Mouse (Mus musculus): ENCODE results near the gene Tmem229a. TPM values are rescaled to one million over a fixed set of nuclear protein-coding genes. Genes with fewer than 3 reads are reported as not detected.
A peak's percentile ranks its signal among the peaks of the same experiment; 100 is the strongest.

Gene Tmem229a
- polyA plus RNA-seq (2015; fragmentation: Nextera tagmentation; extraction: Ambion mirVana), result 3.2 and 3.8 TPM in 2 replicates

DNA sequence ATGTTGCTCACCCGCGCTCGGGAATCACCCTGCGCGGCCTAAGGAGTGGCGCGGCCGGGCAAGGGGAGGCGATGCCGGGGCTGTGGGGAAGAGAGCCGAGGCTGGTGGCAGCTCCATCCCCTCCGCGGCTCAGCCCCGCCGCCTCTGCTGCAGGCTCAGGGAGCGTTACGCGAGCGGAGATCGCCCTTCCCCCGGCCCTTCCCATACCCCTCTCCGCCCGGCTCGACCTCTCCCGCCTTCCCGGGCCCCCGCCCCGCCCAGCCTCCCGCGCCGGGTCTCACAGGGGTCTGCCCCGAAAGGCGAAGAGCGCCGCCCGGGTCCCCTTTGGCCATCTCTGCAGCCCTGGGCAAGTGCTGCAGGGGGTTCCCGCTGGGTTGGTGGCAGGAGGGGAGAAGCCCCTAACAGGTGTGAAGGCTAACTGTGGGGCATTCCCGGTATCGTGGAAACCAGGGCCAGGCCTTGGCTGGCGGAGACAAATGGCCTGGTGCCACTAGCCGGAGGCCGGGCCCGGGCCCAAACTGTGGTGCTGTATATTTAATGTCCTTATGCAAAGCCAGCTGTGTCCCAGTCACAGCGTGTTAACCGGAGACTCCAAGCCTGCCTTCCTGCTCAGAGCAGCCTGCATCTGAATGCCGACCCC, at the start of gene Tmem229a:
Gene Tmem229a (minus strand): TSS at position 352 of the 640 bp plus-strand sequence.
- peak within 1 kb of the TSS; percentile 94 for H3K27ac ChIP-seq
- peak within 1 kb of the TSS; percentile 74 for H3K9ac ChIP-seq
- H3K36me3 ChIP-seq (replicated peaks), result no peaks in the 10 kb centered on the region
- H3K4me2 ChIP-seq, result peak within 1 kb of the TSS; percentile 88
- H3K4me3 ChIP-seq, result peak within 1 kb of the TSS; percentile 88
- peaks cover 9% of the 10 kb centered on the region; the same call in 1 of the 2 replicates for H3K4me1 ChIP-seq
- H3K27me3 ChIP-seq (replicated peaks), result no peaks in the 10 kb centered on the region
- no peaks in the 10 kb centered on the region for H3K9me3 ChIP-seq
- WGBS, result under 1% methylated on average over 39 of the region's 46 CpGs
- ATAC-seq (replicated peaks), result peak; percentile 91

DNA sequence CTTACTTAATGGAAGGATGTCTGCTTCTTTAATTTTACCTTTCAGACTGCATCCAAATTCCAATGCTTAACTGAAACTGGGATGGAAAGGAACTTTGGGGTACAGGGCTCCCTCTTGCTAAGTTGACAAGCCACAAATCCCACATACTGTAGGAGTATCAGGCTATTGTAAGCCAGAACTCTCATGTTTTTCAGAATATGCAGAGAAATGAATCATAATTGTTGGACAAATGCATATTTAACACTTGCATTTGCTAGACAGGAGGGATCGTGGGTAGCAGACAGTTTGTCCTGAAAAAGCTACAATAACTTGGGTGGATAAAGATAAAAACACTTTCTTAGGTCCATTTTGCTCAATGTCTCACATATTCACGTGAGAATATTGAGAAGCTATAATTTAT, 37.7 kb upstream of the Tmem229a start:
- H3K4me3 ChIP-seq, result no peak overlapping the region
- H3K9me3 ChIP-seq, result no peaks in the 10 kb centered on the region
- no peak overlapping the region for H3K4me2 ChIP-seq
- H3K4me1 ChIP-seq, result no peaks in the 10 kb centered on the region
- no peaks in the 10 kb centered on the region for H3K27me3 ChIP-seq (replicated peaks)
- H3K36me3 ChIP-seq (replicated peaks), result no peaks in the 10 kb centered on the region
- no peak for ATAC-seq (replicated peaks)
- no peak overlapping the region for H3K27ac ChIP-seq
- 71% methylated on average over 2 of the region's 2 CpGs for WGBS
- H3K9ac ChIP-seq, result no peak overlapping the region

DNA sequence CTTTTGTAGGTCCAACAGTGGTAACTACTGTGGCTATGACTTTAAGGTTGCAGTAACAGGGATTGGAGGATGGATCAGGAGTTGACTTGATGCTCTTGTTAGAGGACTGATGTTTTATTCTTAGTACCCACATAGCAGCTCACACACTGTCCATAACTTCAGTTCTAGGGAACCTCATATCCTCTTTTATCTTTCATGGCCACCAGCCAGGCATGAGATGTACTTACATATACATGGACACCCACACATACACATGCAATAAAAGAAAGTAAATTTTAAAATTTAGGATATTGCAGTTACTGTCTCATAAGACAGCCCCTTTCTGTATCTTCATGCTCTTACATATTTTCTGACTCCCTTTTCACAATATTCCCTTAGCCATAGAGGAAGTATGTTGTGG, 33.7 kb upstream of the Tmem229a start:
- H3K27me3 ChIP-seq (replicated peaks), result no peaks in the 10 kb centered on the region
- no peak overlapping the region for H3K27ac ChIP-seq
- H3K4me1 ChIP-seq, result no peaks in the 10 kb centered on the region
- no peaks in the 10 kb centered on the region for H3K9me3 ChIP-seq
- no peak overlapping the region for H3K9ac ChIP-seq
- no peak for ATAC-seq (replicated peaks)
- H3K4me3 ChIP-seq, result no peak overlapping the region
- H3K36me3 ChIP-seq (replicated peaks), result no peaks in the 10 kb centered on the region
- H3K4me2 ChIP-seq, result no peak overlapping the region

DNA sequence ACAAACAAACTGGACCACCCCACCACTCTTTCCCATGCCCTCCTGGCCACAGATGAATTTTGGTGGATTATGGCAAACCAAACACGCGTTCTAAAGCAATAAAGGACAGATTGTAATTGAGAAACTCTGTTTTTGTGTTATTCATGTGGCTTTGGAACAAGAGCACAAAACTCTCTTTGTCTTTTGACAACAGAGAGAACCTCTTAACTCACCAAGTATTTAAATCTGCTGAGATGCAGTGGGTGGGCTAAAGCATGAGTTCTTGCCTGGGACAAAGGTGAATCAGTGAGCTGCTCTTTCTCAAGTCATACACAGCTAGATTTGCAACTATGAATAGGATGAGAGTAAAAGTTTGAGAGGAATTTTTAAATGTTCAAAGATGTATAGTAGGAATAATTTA, 20.1 kb upstream of the Tmem229a start:
- no peak for ATAC-seq (replicated peaks)
- no peak overlapping the region for H3K27ac ChIP-seq
- no peaks in the 10 kb centered on the region for H3K9me3 ChIP-seq
- 41% methylated on average over 2 of the region's 2 CpGs for WGBS
- no peaks in the 10 kb centered on the region for H3K27me3 ChIP-seq (replicated peaks)
- H3K4me3 ChIP-seq, result no peak overlapping the region
- H3K9ac ChIP-seq, result no peak overlapping the region
- H3K36me3 ChIP-seq (replicated peaks), result no peaks in the 10 kb centered on the region
- H3K4me2 ChIP-seq, result no peak overlapping the region
- no peaks in the 10 kb centered on the region for H3K4me1 ChIP-seq

DNA sequence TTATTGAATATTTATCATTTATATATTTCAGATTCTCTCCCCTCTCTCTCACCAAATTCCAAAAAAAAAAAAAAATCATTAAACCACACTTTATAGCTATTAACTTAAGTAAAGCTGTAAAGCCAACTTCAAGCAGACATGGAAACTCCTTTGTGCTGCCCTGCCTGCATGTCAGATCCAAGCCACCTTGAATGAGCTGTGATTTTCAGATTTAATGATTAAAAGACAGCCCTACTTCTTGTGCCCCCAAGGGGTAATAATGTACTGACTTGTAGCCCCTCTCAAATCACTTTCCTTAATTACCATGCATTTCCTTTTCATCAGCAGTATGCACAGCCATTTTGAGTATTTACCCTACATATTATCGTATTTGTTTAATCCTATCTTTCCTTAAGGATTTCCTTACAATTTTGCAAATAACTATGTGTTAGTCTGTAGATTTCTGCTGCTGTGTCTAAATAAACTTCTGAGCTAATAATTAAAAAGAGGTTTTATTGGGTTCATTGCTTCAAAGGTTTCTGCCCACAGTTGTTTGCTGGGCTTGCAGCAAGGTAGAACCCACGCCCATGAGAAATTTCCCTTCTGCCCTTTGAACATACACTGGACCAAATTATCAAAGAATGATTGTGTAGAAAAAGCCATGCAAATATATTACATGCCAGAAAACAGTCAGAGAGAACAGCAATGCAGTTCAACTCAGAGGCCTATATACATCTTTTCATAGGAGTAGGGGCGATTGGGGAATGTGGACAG, 12.6 kb upstream of the Tmem229a start:
- Histone ChIP-seq H3K27ac (no peak overlapping the region), H3K27me3 (replicated peaks) (no peaks in the 10 kb centered on the region), H3K36me3 (replicated peaks) (no peaks in the 10 kb centered on the region), H3K9ac (no peak overlapping the region), H3K4me2 (no peak overlapping the region), H3K4me3 (no peak overlapping the region), H3K9me3 (no peaks in the 10 kb centered on the region), H3K4me1 (no peaks in the 10 kb centered on the region)
- WGBS, result 91% methylated on average over 3 of the region's 3 CpGs
- ATAC-seq (replicated peaks), result no peak

DNA sequence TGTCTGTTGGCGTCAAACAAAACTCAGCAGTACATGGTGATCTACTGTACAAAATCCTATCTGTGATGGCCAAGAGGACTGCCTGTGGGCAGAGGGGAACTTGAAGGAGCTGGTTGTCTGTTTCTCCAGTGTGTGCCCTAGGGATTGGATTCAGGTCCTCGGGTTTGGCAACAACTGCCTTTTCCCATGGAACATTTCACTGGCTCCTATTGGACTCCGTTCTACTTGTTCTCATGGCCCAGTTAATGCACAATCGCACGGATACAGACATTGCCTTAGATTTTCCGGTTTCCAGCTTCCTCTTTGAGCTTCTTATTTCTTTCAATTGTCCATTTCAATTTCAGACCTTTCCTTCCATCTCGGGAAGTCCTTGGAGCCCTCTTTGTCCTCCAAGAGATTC, 11.6 kb upstream of the Tmem229a start:
- 90% methylated on average over 7 of the region's 7 CpGs for WGBS
- no peak for ATAC-seq (replicated peaks)
- Histone ChIP-seq H3K9me3 (no peaks in the 10 kb centered on the region), H3K4me3 (no peak overlapping the region), H3K27ac (no peak overlapping the region), H3K9ac (no peak overlapping the region), H3K4me2 (no peak overlapping the region), H3K27me3 (replicated peaks) (no peaks in the 10 kb centered on the region), H3K36me3 (replicated peaks) (no peaks in the 10 kb centered on the region), H3K4me1 (no peaks in the 10 kb centered on the region)

DNA sequence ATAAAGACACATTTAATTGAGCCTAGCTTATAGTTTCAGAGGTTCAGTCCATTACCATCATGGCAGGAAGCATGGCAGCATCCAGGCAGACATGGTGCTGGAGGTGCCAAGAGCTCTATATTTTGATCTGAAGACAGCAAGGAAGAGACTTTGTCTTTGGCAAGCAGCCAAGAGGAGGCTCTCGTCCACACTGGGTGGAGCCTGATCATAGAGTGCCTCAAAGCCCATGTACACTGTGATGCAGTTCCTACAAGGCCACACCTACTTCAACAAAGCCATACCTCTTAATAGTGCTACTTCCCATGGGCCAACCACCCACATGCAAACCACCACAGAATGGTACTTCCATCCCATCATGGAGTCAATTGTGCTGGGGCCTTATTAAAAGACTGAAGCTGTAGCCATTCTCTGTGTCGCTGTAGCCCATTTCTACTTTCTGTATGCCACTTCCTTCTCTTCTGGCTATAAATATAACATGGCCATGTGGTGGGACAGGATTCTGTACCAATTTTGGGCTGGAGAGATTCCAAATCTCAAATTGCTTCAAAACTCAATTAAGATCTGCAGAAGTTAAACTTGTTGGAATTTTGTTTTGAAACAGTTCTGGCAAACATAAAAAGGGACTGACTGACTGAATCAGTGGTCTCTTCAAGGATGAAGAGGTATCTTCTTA, 10.0 kb upstream of the Tmem229a start:
- 73% methylated on average over 2 of the region's 2 CpGs for WGBS
- Histone ChIP-seq H3K9me3 (no peaks in the 10 kb centered on the region), H3K4me1 (no peaks in the 10 kb centered on the region), H3K4me2 (no peak overlapping the region), H3K36me3 (replicated peaks) (no peaks in the 10 kb centered on the region), H3K27ac (no peak overlapping the region), H3K9ac (no peak overlapping the region), H3K27me3 (replicated peaks) (no peaks in the 10 kb centered on the region), H3K4me3 (no peak overlapping the region)
- no peak for ATAC-seq (replicated peaks)

DNA sequence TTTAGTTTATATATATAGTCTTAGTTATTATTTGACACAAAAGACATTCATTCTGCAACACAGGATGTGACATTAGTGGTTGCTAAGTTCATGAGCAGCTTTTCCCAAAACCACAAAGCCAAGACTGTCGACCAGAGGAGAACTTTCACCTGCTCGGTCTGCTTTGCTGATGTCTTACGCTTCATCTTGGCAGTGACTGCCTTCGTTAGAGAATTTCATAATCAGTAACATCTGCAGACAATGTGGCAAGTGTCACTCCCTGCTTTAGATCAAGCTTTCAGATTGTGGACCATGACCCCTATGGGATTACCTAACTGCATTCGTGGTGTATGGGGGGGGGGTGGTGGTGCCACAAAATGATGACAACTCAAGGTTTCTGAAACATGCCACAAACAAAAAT, 7.7 kb upstream of the Tmem229a start:
- H3K36me3 ChIP-seq (replicated peaks), result no peaks in the 10 kb centered on the region
- H3K4me1 ChIP-seq, result no peaks in the 10 kb centered on the region
- WGBS, result 84% methylated on average over 5 of the region's 5 CpGs
- H3K4me2 ChIP-seq, result no peak overlapping the region
- no peak overlapping the region for H3K4me3 ChIP-seq
- no peaks in the 10 kb centered on the region for H3K27me3 ChIP-seq (replicated peaks)
- no peak overlapping the region for H3K27ac ChIP-seq
- H3K9ac ChIP-seq, result no peak overlapping the region
- no peak for ATAC-seq (replicated peaks)
- H3K9me3 ChIP-seq, result no peaks in the 10 kb centered on the region

DNA sequence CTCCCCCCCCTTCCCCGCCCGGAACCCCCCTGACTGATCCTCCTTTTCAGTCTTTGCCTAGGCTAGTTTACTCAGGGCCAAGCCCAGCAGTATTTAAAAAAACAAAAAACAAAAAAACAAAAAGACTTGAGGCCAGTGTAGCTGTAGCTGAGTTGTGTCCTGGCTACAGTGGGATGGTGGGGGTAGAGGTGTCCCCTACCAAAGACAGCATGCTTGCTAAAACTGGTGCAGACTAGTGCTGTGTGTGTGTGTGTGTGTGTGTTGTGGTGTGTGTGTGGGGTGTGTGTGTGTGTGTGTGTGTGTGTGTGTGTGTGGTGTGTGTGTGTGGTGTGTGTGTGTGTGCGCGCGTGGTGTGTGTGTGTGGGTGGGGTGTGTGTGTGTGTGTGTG, 483 bp upstream of the Tmem229a start:
- Histone ChIP-seq H3K9ac (peak overlapping the region; percentile 74), H3K9me3 (no peaks in the 10 kb centered on the region), H3K4me1 (peaks cover 9% of the 10 kb centered on the region; the same call in 1 of the 2 replicates), H3K4me2 (peak overlapping the region; percentile 88), H3K4me3 (peak overlapping the region; percentile 88), H3K36me3 (replicated peaks) (no peaks in the 10 kb centered on the region), H3K27ac (peak overlapping the region; percentile 94), H3K27me3 (replicated peaks) (no peaks in the 10 kb centered on the region)
- ATAC-seq (replicated peaks), result peak; percentile 55; the same call in 1 of the 2 replicates
- WGBS, result 30% methylated on average over 4 of the region's 5 CpGs

DNA sequence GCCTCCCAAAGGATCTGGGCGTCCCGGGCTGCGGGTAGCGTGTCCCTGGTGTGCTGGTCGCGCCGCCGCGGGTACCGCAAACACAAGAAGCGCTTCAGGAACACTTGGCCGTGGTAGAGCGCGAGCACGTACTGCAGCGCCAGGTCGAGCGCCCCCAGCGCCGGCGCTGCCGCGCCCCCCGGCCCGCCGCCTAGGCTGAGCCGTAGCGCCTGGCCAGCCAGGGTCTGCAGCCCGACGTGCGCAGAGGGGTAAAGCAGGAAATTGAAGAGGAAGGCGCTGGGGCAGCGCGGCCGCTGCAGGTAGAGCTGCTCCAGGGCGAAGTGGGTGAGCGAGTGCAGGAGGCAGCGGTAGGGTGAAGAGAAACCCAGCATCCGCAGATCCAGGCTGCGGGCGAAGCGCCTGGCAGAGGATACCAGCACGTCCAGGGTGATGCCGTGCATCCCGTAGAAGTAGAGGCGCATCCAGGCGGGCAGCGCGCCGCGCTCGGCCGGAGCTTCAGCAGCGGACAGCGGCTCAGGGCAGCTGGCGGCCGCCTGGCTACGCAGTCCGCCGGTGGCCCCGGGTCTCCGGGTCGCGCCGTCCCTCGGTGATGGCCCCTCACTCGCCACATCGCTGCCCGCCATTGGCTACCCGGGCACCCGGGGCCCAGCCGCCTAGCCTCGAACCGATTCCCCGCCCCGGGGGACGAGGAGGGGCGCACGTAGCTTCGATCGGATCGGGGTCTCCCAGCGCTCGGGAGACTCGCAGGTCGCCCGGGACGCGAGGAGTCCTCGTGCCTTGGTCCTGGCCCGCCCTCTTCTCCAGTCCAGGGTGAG, 759 bp downstream of the Tmem229a start:
- H3K4me1 ChIP-seq, result peaks cover 9% of the 10 kb centered on the region; the same call in 1 of the 2 replicates
- peak overlapping the region; percentile 94 for H3K27ac ChIP-seq
- H3K4me2 ChIP-seq, result peak overlapping the region; percentile 88
- WGBS, result under 1% methylated on average over 87 of the region's 91 CpGs
- ATAC-seq (replicated peaks), result peak; percentile 91
- H3K4me3 ChIP-seq, result peak overlapping the region; percentile 88
- no peaks in the 10 kb centered on the region for H3K9me3 ChIP-seq
- no peaks in the 10 kb centered on the region for H3K27me3 ChIP-seq (replicated peaks)
- H3K36me3 ChIP-seq (replicated peaks), result no peaks in the 10 kb centered on the region
- H3K9ac ChIP-seq, result peak overlapping the region; percentile 74

DNA sequence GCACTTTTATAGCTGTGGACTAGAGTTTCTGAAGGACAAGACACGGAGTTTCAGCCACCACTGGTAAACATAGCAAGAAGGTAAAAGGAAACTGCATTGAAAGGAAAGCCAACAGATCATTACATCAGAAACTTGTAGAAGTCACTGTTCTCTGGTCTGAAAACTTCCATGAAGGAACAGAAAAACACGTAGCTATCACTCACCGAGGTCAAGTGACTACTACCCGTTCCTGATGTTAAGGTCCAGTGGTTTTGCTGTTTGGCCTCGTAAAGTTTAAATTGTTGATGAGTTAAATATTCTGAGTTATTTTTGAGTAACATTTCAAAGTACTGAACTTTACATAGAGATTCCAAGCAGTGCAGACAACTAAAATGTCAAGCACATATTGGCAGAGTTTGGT, 2.0 kb downstream of the Tmem229a start:
- Histone ChIP-seq H3K9ac (no peak overlapping the region), H3K36me3 (replicated peaks) (no peaks in the 10 kb centered on the region), H3K27ac (no peak overlapping the region), H3K27me3 (replicated peaks) (no peaks in the 10 kb centered on the region), H3K4me1 (peaks cover 9% of the 10 kb centered on the region; the same call in 1 of the 2 replicates), H3K4me2 (peak overlapping the region; percentile 88), H3K4me3 (0 out of 2 replicates have a peak overlapping the region, but pooled peaks have one; percentile 88), H3K9me3 (no peaks in the 10 kb centered on the region)
- WGBS, result 81% methylated on average over 5 of the region's 5 CpGs
- no peak for ATAC-seq (replicated peaks)

DNA sequence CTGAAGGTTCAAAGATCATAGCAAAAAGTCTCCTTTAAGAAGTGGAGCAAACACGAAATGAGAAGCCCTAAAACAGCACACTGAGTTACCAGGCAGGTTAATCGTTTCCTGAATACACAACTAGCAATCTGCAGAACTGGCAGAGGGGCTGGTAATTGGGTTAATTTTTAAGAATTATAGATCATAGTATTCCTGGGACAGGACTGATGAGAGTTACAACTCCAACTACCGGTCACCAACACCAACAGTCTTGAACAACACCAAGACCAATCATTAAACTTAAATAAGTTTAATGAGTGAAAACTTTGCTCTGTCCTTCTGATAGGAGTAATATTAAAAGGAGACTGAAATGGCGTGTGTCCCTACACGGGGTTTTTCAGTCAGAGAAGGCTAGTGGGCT, 3.8 kb downstream of the Tmem229a start:
- no peak overlapping the region for H3K9ac ChIP-seq
- 92% methylated on average over 5 of the region's 5 CpGs for WGBS
- ATAC-seq (replicated peaks), result no peak
- no peaks in the 10 kb centered on the region for H3K36me3 ChIP-seq (replicated peaks)
- no peak overlapping the region for H3K4me2 ChIP-seq
- H3K9me3 ChIP-seq, result no peaks in the 10 kb centered on the region
- peaks cover 9% of the 10 kb centered on the region; the same call in 1 of the 2 replicates for H3K4me1 ChIP-seq
- H3K4me3 ChIP-seq, result no peak overlapping the region
- no peaks in the 10 kb centered on the region for H3K27me3 ChIP-seq (replicated peaks)
- H3K27ac ChIP-seq, result no peak overlapping the region
